Mouse (Mus musculus): Measurements from ENCODE around the gene Dnajc7.
"Not testable (repeated sequence)": the region's sequence is repeated elsewhere in the genome, so short reads cannot be mapped to it uniquely, and the experiment has no call there.

DNA sequence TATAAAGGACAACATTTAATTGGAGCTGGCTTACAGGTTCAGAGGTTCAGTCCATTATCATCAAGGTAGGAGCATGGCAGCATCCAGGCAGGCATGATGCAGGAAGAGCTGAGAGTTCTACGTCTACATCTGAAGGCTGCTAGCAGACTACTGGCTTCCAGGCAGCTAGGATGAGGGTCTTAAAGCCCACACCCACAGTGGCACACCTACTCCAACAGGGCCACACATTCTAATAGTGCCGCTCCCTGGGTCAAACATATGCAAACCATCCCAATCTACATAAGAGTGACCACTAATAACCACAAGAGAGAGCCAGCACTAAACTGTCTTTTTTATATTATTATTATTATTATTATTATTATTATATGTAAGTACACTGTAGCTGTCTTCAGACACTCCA lies 85.6 kb downstream of the Dnajc7 start:
- not testable (repeated sequence) for TF ChIP-seq CTCF (IDR thresholded peaks at IDR 0.05; ENCODE audit: borderline replicate concordance, insufficient read depth, low read length); POLR2A (IDR thresholded peaks at IDR 0.05; ENCODE audit: low read depth, low read length)

Measured in embryonic fibroblast, embryonic 13.5 days (primary cell).